Mouse (Mus musculus) midbrain, embryonic 16.5 days (tissue): ENCODE measurements around the gene Arhgef19. TPM values are rescaled to one million over a fixed set of nuclear protein-coding genes. Genes with fewer than 3 reads are reported as not detected.

ENCODE experiments used
- ATAC-seq: fragments of 200-750 bp; cut with Nextera tagmentation; 2 replicates; pipeline ENCODE4 v1.8.0; 2017; ENCODE audit warnings: moderate TSS enrichment
- H3K27ac ChIP-seq: fragments of 300-500 bp; sonication (generic); 2 replicates; pipeline ENCODE4 v1.5.1; 2014; ENCODE audit warnings: mild to moderate bottlenecking, low read length, mixed read lengths
- H3K27me3 ChIP-seq: fragments of 300-500 bp; sonication (generic); 2 replicates; pipeline ENCODE4 v1.6.1; 2014; ENCODE audit warnings: low read depth, low read length, mixed read lengths; ENCODE audit not compliant: control insufficient read depth, insufficient read depth
- H3K36me3 ChIP-seq: fragments of 300-500 bp; sonication (generic); 2 replicates; pipeline ENCODE4 v1.6.1; 2014; ENCODE audit warnings: mild to moderate bottlenecking, low read length, moderate library complexity, mixed read lengths; ENCODE audit not compliant: control insufficient read depth, insufficient read depth
- H3K4me1 ChIP-seq: fragments of 300-500 bp; sonication (generic); 2 replicates; pipeline ENCODE4 v1.6.1; 2014; ENCODE audit warnings: mild to moderate bottlenecking, low read length, mixed read lengths; ENCODE audit not compliant: control insufficient read depth, insufficient read depth
- H3K4me2 ChIP-seq: fragments of 300-500 bp; sonication (generic); 2 replicates; pipeline ENCODE4 v1.6.1; 2014; ENCODE audit warnings: mild to moderate bottlenecking, low read length, mixed read lengths
- H3K4me3 ChIP-seq: fragments of 300-500 bp; sonication (generic); 2 replicates; pipeline ENCODE4 v1.5.1; 2014; ENCODE audit warnings: low read depth, mild to moderate bottlenecking, low read length, moderate library complexity, mixed read lengths
- H3K9ac ChIP-seq: fragments of 300-500 bp; sonication (generic); 2 replicates; pipeline ENCODE4 v1.6.1; 2014; ENCODE audit warnings: low read depth, low read length, mixed read lengths
- H3K9me3 ChIP-seq: fragments of 300-500 bp; sonication (generic); replicated peaks from 2 replicates; pipeline ENCODE4 v1.6.1; 2014; ENCODE audit warnings: mild to moderate bottlenecking, low read length, mixed read lengths; ENCODE audit not compliant: control insufficient read depth, poor library complexity, severe bottlenecking
- WGBS: fragments of 180-500 bp; shearing (Covaris S2); extraction: QIAGEN DNeasy Blood & Tissue Kit; methylation state at CpG from one replicate; pipeline ENCODE4 v1.1.7; 2014; 5-methylcytosine and 5-hydroxymethylcytosine counted together
- polyA plus RNA-seq: library from polyadenylated mRNA; unstranded; fragments of >200 nt; fragmentation: Nextera tagmentation; extraction: Ambion mirVana; gene quantifications from 2 replicates; pipeline ENCODE4 v1.2.1, GENCODE M21; 2015

The Arhgef19 gene
- polyA plus RNA-seq, 1 experiment from 2014 or later = 1.3 TPM

GRCm38 (mm10) chr4:141251071-141251470, 11.8 kb downstream of the Arhgef19 start:
- Histone ChIP-seq H3K4me3 (no peak overlapping the region), H3K9ac (no peak overlapping the region), H3K4me1 (peaks cover 14% of the 10 kb centered on the region), H3K27ac (no peak overlapping the region), H3K4me2 (no peak overlapping the region), H3K27me3 (peaks cover 34% of the 10 kb centered on the region), H3K9me3 (no peaks in the 10 kb centered on the region), H3K36me3 (no peaks in the 10 kb centered on the region)
- 75% methylated on average over 8 of the region's 8 CpGs for WGBS
- no peak for ATAC-seq

- Histone ChIP-seq H3K4me3 (no peak overlapping the region), H3K9me3 (no peaks in the 10 kb centered on the region), H3K27me3 (peaks cover 19% of the 10 kb centered on the region), H3K4me1 (peaks cover 3% of the 10 kb centered on the region), H3K27ac (no peak overlapping the region), H3K9ac (no peak overlapping the region), H3K36me3 (no peaks in the 10 kb centered on the region), H3K4me2 (no peak overlapping the region)
- no peak for ATAC-seq
- WGBS = 65% methylated on average over 2 of the region's 2 CpGs
These were observed 13.3 kb downstream of the Arhgef19 start for GRCm38 (mm10) chr4:141252641-141253040.

- Histone ChIP-seq H3K4me2 (no peak overlapping the region), H3K36me3 (no peaks in the 10 kb centered on the region), H3K27ac (no peak overlapping the region), H3K4me1 (no peaks in the 10 kb centered on the region), H3K9ac (no peak overlapping the region), H3K9me3 (no peaks in the 10 kb centered on the region), H3K4me3 (no peak overlapping the region), H3K27me3 (peaks cover 4% of the 10 kb centered on the region)
- 73% methylated on average over 16 of the region's 16 CpGs for WGBS
- ATAC-seq = peak; percentile 17; the same call in 1 of the 2 replicates
These were observed 14.9 kb downstream of the Arhgef19 start for GRCm38 (mm10) chr4:141254234-141254633.

- WGBS = 65% methylated on average over 5 of the region's 5 CpGs
- Histone ChIP-seq H3K4me2 (no peak overlapping the region), H3K4me3 (no peak overlapping the region), H3K36me3 (no peaks in the 10 kb centered on the region), H3K27ac (no peak overlapping the region), H3K9me3 (no peaks in the 10 kb centered on the region), H3K9ac (no peak overlapping the region), H3K4me1 (no peaks in the 10 kb centered on the region), H3K27me3 (no peaks in the 10 kb centered on the region)
- no peak for ATAC-seq
These were observed 18.1 kb downstream of the Arhgef19 start for GRCm38 (mm10) chr4:141257440-141257839.

GRCm38 (mm10) chr4:141259413-141259812, 20.1 kb downstream of the Arhgef19 start:
- Histone ChIP-seq H3K4me2 (no peak overlapping the region), H3K9ac (no peak overlapping the region), H3K36me3 (no peaks in the 10 kb centered on the region), H3K27ac (no peak overlapping the region), H3K4me3 (no peak overlapping the region), H3K9me3 (no peaks in the 10 kb centered on the region), H3K4me1 (no peaks in the 10 kb centered on the region), H3K27me3 (no peaks in the 10 kb centered on the region)
- no peak for ATAC-seq
- 86% methylated on average over 12 of the region's 12 CpGs for WGBS

- Histone ChIP-seq H3K9ac (no peak overlapping the region), H3K4me2 (0 out of 2 replicates have a peak overlapping the region, but pooled peaks have one; percentile 14)
- 69% methylated on average over 16 of the region's 16 CpGs for WGBS
These were observed 20.9 kb downstream of the Arhgef19 start for GRCm38 (mm10) chr4:141260007-141260723.

GRCm38 (mm10) chr4:141262906-141263637, 23.8 kb downstream of the Arhgef19 start:
- Histone ChIP-seq H3K27ac (no peak overlapping the region), H3K4me3 (no peak overlapping the region), H3K4me1 (no peaks in the 10 kb centered on the region), H3K9ac (no peak overlapping the region), H3K9me3 (no peaks in the 10 kb centered on the region), H3K4me2 (no peak overlapping the region), H3K36me3 (no peaks in the 10 kb centered on the region), H3K27me3 (no peaks in the 10 kb centered on the region)
- no peak for ATAC-seq
- WGBS = 78% methylated on average over 10 of the region's 10 CpGs

More at GRCm38 (mm10) chr4:141260007-141260723, 20.9 kb downstream of the Arhgef19 start:
- Histone ChIP-seq H3K4me1 (no peaks in the 10 kb centered on the region), H3K27ac (no peak overlapping the region), H3K4me3 (no peak overlapping the region), H3K9me3 (no peaks in the 10 kb centered on the region), H3K27me3 (no peaks in the 10 kb centered on the region), H3K36me3 (no peaks in the 10 kb centered on the region)
- no peak for ATAC-seq

- no peak overlapping the region for H3K9ac ChIP-seq
- no peaks in the 10 kb centered on the region for H3K27me3 ChIP-seq
- 85% methylated on average over 3 of the region's 3 CpGs for WGBS
- H3K27ac ChIP-seq = no peak overlapping the region
- H3K4me1 ChIP-seq = no peaks in the 10 kb centered on the region
- H3K4me3 ChIP-seq = no peak overlapping the region
- H3K9me3 ChIP-seq = no peaks in the 10 kb centered on the region
- ATAC-seq = no peak
- no peaks in the 10 kb centered on the region for H3K36me3 ChIP-seq
- no peak overlapping the region for H3K4me2 ChIP-seq
These were observed 26.8 kb downstream of the Arhgef19 start for GRCm38 (mm10) chr4:141265979-141266637.

GRCm38 (mm10) chr4:141267250-141267649, 28.0 kb downstream of the Arhgef19 start:
- Histone ChIP-seq H3K27ac (no peak overlapping the region), H3K9ac (no peak overlapping the region), H3K36me3 (no peaks in the 10 kb centered on the region), H3K4me3 (no peak overlapping the region), H3K27me3 (no peaks in the 10 kb centered on the region), H3K4me1 (no peaks in the 10 kb centered on the region), H3K9me3 (no peaks in the 10 kb centered on the region), H3K4me2 (no peak overlapping the region)
- no peak for ATAC-seq
- WGBS = 78% methylated on average over 3 of the region's 3 CpGs
